Mouse (Mus musculus): Measurements from ENCODE around the gene Rerg. TPM values are rescaled to one million over a fixed set of nuclear protein-coding genes. Genes with fewer than 3 reads are reported as not detected.
"Not testable (repeated sequence)": the region's sequence is repeated elsewhere in the genome, so short reads cannot be mapped to it uniquely, and the experiment has no call there.

Gene Rerg
- polyA plus RNA-seq, 1 experiment from 2014 or later, result 2.8 TPM

DNA sequence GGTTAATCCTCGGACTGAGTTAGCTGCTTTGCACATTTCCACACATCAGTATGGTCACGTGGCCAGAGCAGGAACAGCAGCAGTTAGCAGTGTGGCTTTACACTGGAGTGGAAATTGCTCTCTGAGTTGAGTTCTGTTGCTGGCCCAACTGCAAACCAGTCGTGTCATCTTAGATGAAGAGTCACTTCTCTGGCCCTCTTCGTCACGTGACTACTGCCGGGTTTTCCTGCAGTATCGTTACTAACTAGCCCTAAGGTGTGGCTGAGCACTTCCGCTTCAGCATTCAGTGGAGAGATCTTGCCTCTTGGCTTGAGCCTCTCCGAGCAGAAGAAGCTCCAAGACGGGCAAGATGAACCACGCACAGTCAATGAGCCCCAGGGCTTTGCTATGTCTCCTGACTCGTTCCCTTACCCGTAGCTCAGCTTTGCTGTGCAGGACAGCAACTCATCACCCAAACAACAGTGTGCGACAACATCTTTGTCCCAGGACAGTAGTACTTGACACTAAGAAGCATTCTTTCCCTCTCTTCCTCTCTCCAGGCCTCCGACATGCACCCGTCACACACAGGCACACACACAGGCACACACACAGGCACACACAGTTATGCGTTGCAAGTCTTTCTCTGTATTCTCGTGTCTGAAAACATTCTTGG, 108.3 kb downstream of the Rerg start:
- no peak overlapping the region for H3K4me3 ChIP-seq

DNA sequence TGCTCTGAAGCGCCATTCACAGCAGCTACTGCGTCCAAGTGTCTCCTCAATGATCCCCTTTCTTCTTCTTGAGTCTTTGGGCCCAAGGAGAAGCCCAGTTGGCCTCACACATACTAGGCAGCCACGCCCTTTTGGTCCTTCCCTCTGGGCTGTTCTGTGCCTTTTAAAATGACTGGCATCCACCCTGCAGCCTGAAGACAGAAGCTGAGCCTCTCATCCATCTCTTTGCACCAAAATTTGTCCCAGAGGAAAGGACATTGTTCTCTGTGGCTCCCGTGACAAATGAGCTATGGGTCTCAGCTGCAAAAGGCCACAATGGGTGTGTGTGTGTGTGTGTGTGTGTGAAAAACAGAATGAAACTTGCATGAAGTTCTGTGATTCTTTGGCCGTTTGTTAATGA, 109.7 kb downstream of the Rerg start:
- no peak for ATAC-seq
- Histone ChIP-seq H3K4me1 (no peaks in the 10 kb centered on the region), H3K27ac (no peak overlapping the region), H3K9ac (no peak overlapping the region), H3K27me3 (replicated peaks) (no peaks in the 10 kb centered on the region), H3K4me3 (no peak overlapping the region), H3K9me3 (replicated peaks) (no peaks in the 10 kb centered on the region), H3K4me2 (no peak overlapping the region), H3K36me3 (no peaks in the 10 kb centered on the region)
- WGBS (ENCODE audit: insufficient replicate concordance), result 66% methylated on average over 5 of the region's 5 CpGs

More for the DNA sequence above, 108.3 kb downstream of the Rerg start:
- no peaks in the 10 kb centered on the region for H3K36me3 ChIP-seq
- H3K9me3 ChIP-seq (replicated peaks), result no peaks in the 10 kb centered on the region
- no peak overlapping the region for H3K9ac ChIP-seq
- ATAC-seq, result no peak
- WGBS (ENCODE audit: insufficient replicate concordance), result 79% methylated on average over 18 of the region's 18 CpGs
- H3K27ac ChIP-seq, result no peak overlapping the region
- no peak overlapping the region for H3K4me2 ChIP-seq
- no peaks in the 10 kb centered on the region for H3K27me3 ChIP-seq (replicated peaks)
- no peaks in the 10 kb centered on the region for H3K4me1 ChIP-seq

DNA sequence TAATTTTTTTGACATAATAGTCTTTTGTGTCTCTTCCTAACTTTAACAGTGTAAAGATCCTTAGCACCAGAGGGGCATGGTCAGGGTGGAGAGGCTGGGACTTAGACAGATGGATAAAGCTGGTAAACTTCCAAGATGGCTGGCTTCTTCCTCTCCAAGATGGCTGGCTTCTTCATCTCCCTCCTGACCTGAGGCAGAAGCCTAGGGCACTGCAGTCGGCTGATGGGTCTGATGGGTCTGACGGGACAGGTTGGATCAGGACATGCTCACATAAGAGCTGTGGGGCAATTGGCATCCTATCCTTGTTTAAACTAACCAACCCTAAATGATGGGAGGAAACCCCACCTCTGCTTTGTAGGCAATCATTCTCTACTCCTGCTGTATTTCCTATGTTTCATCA, 112.0 kb downstream of the Rerg start:
- no peak overlapping the region for H3K4me3 ChIP-seq
- WGBS (ENCODE audit: insufficient replicate concordance), result 64% methylated on average over 2 of the region's 2 CpGs
- no peak for ATAC-seq

DNA sequence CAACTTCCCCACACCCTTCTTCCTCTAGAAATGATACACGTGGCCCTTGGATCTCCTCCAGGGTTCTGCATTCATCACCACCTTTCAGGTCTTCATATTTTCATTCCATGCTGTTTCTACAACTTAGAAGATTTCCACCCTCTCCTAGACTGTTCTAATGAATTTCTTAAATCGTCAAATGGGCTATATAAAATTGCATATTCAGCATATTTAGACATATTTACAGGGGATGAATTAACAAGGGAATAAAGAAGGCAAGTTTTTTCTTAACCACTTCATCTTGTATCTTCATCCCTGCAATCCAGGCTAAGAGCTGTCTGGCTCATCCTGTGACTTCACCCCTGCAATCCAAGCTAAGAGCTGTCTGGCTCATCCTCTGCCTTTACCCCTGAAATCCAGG, 116.2 kb downstream of the Rerg start:
- Histone ChIP-seq H3K4me2 (no peak overlapping the region), H3K27me3 (replicated peaks) (no peaks in the 10 kb centered on the region), H3K36me3 (no peaks in the 10 kb centered on the region), H3K9ac (no peak overlapping the region), H3K9me3 (replicated peaks) (no peaks in the 10 kb centered on the region), H3K27ac (no peak overlapping the region), H3K4me3 (no peak overlapping the region), H3K4me1 (no peaks in the 10 kb centered on the region)
- ATAC-seq, result no peak
- 55% methylated on average over 2 of the region's 2 CpGs for WGBS (ENCODE audit: insufficient replicate concordance)

More for the DNA sequence above, 112.0 kb downstream of the Rerg start:
- H3K36me3 ChIP-seq, result no peaks in the 10 kb centered on the region
- H3K27me3 ChIP-seq (replicated peaks), result no peaks in the 10 kb centered on the region
- H3K9ac ChIP-seq, result no peak overlapping the region
- no peaks in the 10 kb centered on the region for H3K4me1 ChIP-seq
- H3K9me3 ChIP-seq (replicated peaks), result no peaks in the 10 kb centered on the region
- H3K4me2 ChIP-seq, result no peak overlapping the region
- H3K27ac ChIP-seq, result no peak overlapping the region

DNA sequence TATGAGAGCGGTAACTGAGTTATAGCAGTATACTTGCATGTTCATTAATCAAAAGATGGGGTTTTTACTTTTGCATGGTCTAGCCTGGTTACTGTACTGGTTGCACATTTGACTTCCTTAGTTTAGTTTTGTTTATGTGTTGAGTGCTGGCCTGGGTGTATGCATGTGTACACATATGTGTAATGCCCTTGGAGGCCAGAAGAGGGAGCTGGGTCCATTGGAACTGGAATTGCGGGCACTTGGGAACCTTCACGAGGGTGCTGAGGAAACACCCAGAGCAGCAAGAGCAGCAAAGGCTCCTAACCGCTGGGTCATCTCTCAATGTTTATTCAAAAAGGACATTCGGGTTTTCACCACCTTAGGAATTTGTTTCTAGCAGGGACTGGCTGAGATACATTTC, 116.8 kb downstream of the Rerg start:
- no peak overlapping the region for H3K9ac ChIP-seq
- H3K27ac ChIP-seq, result no peak overlapping the region
- ATAC-seq, result no peak
- no peaks in the 10 kb centered on the region for H3K9me3 ChIP-seq (replicated peaks)
- no peak overlapping the region for H3K4me3 ChIP-seq
- H3K4me1 ChIP-seq, result no peaks in the 10 kb centered on the region
- 64% methylated on average over 5 of the region's 5 CpGs for WGBS (ENCODE audit: insufficient replicate concordance)
- H3K27me3 ChIP-seq (replicated peaks), result no peaks in the 10 kb centered on the region
- no peak overlapping the region for H3K4me2 ChIP-seq
- H3K36me3 ChIP-seq, result no peaks in the 10 kb centered on the region

DNA sequence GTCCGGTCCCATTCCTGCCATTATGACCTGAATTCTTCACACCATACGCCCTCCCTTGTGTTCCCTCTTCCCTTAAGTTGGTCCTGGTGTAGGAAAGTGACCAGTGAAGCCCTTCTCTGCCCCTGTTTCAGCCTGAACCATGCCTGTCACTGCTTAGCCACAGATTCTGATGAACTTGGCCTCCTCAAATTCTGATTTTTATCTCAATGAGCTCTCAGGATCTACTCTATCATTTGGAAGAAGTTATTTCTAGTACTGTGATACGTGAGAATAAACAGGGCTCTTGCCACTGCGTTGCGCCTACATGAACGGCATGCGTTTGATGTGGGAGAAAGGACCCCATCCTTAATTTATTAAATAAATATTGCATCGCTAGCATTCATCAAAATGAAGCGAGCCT, 117.3 kb downstream of the Rerg start:
- no peaks in the 10 kb centered on the region for H3K36me3 ChIP-seq
- H3K4me1 ChIP-seq, result no peaks in the 10 kb centered on the region
- 80% methylated on average over 9 of the region's 9 CpGs for WGBS (ENCODE audit: insufficient replicate concordance)
- no peak overlapping the region for H3K27ac ChIP-seq
- no peak overlapping the region for H3K4me3 ChIP-seq
- H3K9me3 ChIP-seq (replicated peaks), result no peaks in the 10 kb centered on the region
- no peak overlapping the region for H3K9ac ChIP-seq
- no peaks in the 10 kb centered on the region for H3K27me3 ChIP-seq (replicated peaks)
- H3K4me2 ChIP-seq, result no peak overlapping the region
- ATAC-seq, result no peak

DNA sequence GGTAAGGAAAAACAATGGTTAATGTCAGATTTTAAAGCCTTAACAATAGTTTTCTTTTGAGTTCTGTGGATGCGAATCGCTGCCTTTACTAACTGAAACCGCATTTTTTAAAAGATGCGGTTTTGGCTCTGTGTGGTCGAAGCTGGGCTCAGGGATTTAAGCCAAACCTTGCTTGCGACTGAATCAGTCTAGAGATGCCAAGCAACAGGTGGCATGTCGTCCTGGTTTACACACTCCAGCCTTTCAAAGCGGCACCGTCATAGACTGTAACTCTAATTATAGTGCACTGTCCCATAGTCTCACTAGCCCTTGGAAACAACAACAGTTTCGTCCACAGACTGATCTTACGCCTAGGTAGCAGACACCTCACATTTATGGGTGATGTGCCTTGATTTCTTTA, 123.3 kb downstream of the Rerg start:
- Histone ChIP-seq H3K27ac (no peak overlapping the region), H3K27me3 (replicated peaks) (no peaks in the 10 kb centered on the region)
- 76% methylated on average over 11 of the region's 11 CpGs for WGBS (ENCODE audit: insufficient replicate concordance)

DNA sequence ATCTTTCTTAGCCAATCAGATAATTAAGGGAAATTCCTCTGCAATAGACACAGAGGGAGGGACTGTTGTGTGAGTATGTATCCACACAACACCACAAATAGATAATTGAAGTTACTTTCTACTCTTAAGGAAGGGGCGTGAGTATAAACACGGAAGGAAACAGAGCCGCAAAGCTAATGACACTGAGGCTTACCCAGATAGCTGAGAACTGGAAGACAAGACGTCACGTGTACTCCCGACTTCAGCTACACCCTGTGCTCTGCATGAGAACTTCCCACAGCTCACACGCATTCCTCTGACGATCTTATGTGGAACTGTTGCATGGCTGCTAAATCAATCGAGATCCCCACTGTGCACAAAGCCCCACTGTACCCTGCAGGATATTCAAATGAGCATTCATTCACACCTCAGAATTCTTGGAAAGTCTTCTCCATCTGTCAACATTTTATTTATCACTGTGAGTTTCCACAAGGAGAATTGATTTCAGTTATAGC, 125.2 kb downstream of the Rerg start:
- no peaks in the 10 kb centered on the region for H3K4me1 ChIP-seq
- no peak overlapping the region for H3K27ac ChIP-seq
- no peak for ATAC-seq
- H3K4me3 ChIP-seq, result no peak overlapping the region
- no peak overlapping the region for H3K4me2 ChIP-seq
- no peaks in the 10 kb centered on the region for H3K36me3 ChIP-seq
- no peaks in the 10 kb centered on the region for H3K27me3 ChIP-seq (replicated peaks)
- 65% methylated on average over 9 of the region's 9 CpGs for WGBS (ENCODE audit: insufficient replicate concordance)
- no peaks in the 10 kb centered on the region for H3K9me3 ChIP-seq (replicated peaks)
- H3K9ac ChIP-seq, result no peak overlapping the region

More for the DNA sequence above, 123.3 kb downstream of the Rerg start:
- no peaks in the 10 kb centered on the region for H3K4me1 ChIP-seq
- H3K4me3 ChIP-seq, result no peak overlapping the region
- no peak for ATAC-seq
- H3K36me3 ChIP-seq, result no peaks in the 10 kb centered on the region
- no peaks in the 10 kb centered on the region for H3K9me3 ChIP-seq (replicated peaks)
- H3K9ac ChIP-seq, result no peak overlapping the region
- no peak overlapping the region for H3K4me2 ChIP-seq

DNA sequence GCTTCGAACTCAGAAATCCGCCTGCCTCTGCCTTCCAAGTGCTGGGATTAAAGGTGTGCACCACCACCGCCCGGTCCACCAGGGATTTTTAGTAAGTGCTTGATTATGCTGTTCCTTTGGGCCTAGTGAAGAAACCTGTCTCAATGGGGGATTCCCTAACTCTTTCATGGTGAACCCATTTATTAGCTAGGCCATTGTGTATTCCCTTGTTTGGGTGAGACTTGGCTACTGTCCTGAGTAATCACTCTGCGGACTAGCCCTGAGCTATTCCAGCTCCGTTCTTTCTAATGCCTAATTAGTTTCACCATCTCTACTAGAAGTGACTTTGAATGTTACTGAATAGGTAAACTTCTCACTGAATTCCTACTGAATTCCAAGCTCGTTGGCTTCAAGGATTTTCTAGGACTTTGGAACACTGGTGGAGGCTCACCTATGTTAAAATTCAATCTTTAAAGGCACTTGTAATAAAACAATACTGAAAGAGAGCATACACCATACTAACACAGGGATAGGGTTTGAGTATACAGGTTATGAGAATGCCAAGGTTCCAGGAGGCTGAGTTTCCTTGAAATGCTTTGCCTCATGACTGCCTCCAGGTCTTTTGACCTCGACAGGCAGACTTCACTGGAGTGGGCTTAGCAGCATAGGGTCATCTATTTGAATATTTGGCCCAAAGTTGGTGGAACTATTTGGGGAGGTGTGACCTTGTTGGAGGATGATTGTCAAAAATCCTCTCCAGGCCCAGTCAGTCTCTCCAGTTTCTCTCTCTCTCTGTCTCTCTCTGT, 134.5 kb downstream of the Rerg start:
- 62% methylated on average over 8 of the region's 8 CpGs for WGBS (ENCODE audit: insufficient replicate concordance)
- H3K27me3 ChIP-seq (replicated peaks); H3K4me2 ChIP-seq; H3K9ac ChIP-seq; H3K4me1 ChIP-seq; ATAC-seq; H3K36me3 ChIP-seq; H3K9me3 ChIP-seq (replicated peaks); H3K4me3 ChIP-seq; H3K27ac ChIP-seq: not testable (repeated sequence)

DNA sequence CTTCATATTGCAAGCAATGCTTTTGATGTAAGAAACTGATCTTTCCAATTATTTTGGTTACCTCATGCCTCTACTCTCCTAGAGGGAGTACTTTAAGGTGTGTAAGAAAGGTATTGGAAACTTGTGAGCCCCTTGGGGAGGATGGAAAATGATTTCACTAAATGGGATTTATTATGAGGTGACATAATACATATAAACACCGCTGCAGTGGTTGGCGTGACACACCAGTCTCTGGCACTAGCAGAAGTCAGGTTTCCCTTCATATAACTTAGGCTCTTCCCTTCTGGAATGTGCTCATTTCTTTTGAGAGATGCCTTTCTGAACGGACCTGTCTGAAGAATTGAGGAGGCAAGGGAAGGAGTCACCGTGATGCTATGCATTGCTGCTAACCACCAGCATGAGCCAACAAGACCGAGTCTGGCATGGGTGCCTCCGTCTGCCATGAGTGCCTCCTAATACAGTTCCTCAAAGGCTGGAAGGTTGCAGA, 139.6 kb downstream of the Rerg start:
- 61% methylated on average over 6 of the region's 6 CpGs for WGBS (ENCODE audit: insufficient replicate concordance)
- Histone ChIP-seq H3K4me3 (no peak overlapping the region), H3K36me3 (no peaks in the 10 kb centered on the region), H3K4me2 (no peak overlapping the region), H3K4me1 (no peaks in the 10 kb centered on the region), H3K27me3 (replicated peaks) (no peaks in the 10 kb centered on the region), H3K9me3 (replicated peaks) (no peaks in the 10 kb centered on the region), H3K27ac (no peak overlapping the region), H3K9ac (no peak overlapping the region)
- no peak for ATAC-seq

DNA sequence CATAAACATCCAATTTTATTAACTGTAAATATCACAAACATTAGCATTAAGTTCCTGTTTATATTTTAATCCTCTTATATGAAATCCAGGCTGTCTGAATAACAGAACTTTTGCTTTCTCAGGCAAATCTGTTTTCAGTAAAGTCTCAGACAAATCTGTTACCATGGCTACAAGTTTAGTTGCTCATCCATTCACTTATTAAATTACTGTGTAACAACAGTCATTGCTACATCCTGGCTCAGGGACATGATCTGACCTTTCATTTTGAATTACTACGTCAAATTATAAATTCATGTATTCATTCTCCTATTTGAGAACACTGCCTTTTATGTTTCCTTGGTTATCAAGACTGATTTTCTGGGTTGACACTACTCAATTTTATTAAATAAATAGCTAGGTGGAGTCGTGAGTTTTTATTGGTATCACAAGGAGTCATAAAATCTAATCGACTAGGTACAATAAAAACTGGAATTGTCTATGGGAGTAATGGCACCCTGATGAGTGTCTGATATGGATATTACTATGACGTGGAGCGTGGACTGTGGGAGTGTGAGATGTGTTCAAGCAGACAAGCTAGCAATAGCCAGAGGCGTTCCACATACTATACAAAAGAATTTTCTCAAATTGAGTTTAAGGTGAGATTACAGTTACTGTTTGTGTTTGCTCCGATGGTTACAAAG, 140.2 kb downstream of the Rerg start:
- WGBS (ENCODE audit: insufficient replicate concordance), result 66% methylated on average over 7 of the region's 7 CpGs
- no peak overlapping the region for H3K4me3 ChIP-seq
- H3K36me3 ChIP-seq, result no peaks in the 10 kb centered on the region
- H3K4me2 ChIP-seq, result no peak overlapping the region
- H3K4me1 ChIP-seq, result no peaks in the 10 kb centered on the region
- no peak overlapping the region for H3K9ac ChIP-seq
- no peaks in the 10 kb centered on the region for H3K27me3 ChIP-seq (replicated peaks)
- no peak overlapping the region for H3K27ac ChIP-seq
- no peak for ATAC-seq
- no peaks in the 10 kb centered on the region for H3K9me3 ChIP-seq (replicated peaks)

DNA sequence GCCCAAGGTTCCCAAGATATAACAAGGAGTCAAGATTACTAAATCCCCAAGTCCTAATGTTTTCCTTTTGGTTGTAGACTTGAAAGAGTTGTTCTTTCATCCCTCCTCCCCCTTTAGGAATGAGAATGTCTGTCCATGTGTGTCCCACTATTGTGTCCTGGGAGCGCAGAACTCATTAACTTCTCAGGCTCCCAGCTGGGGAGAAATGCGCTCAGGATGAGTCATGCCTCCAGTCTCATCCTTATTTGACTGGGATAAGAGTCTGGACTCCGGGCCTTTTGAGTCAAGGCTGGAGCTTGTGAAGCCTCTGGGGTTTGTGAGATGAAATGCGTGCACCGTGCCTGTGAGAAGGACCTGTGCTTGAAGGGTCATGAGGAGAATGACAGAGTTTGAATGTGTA, 144.8 kb downstream of the Rerg start:
- no peak for ATAC-seq
- Histone ChIP-seq H3K36me3 (no peaks in the 10 kb centered on the region), H3K9me3 (replicated peaks) (no peaks in the 10 kb centered on the region), H3K4me3 (no peak overlapping the region), H3K9ac (no peak overlapping the region), H3K27me3 (replicated peaks) (no peaks in the 10 kb centered on the region), H3K4me2 (no peak overlapping the region), H3K4me1 (no peaks in the 10 kb centered on the region), H3K27ac (no peak overlapping the region)
- 64% methylated on average over 5 of the region's 5 CpGs for WGBS (ENCODE audit: insufficient replicate concordance)

Data from liver, embryonic 12.5 days (tissue).